In genomic region chr12:102579041-102579440, GRCm38 (mm10) we compare ENCODE assay signal across 10 mouse cellular contexts. TPM values are rescaled to one million over a fixed set of nuclear protein-coding genes. Genes with fewer than 3 reads are reported as not detected.
DNase-seq lines count a peak whose midpoint lies in the region; ATAC-seq and TF ChIP-seq lines count a peak whose summit lies in the region.
"Had no signal": no experiment of that assay in that cellular context is flagged by ENCODE, and none has a peak within 500 bp of the region (broad histone marks: within the 10 kb centered on the region; RNA-seq: fewer than 3 reads in every experiment).

No protein-coding gene starts in this region.

- no peak for TF ChIP-seq POLR2A in bone marrow, adult 2 months (IDR thresholded peaks at IDR 0.05; ENCODE audit: borderline replicate concordance, control insufficient read depth, low read depth, low read length)

- H3K4me3 ChIP-seq in bone marrow, adult 2 months (replicated peaks; ENCODE audit: control insufficient read depth, low read depth, low read length): no peak overlapping the region
- H3K4me3 ChIP-seq: embryonic facial prominence, embryonic 12.5 days; stomach, embryonic 15.5 days had no signal

- no peaks in the 10 kb centered on the region for H3K4me1 ChIP-seq in bone marrow, adult 2 months (ENCODE audit: control insufficient read depth, insufficient read depth, low read length)
- H3K4me1 ChIP-seq: embryonic facial prominence, embryonic 12.5 days; stomach, embryonic 15.5 days had no signal

- peak; percentile 61 to 67 for ATAC-seq in hematopoietic stem cell, adult 5-6 weeks (replicated peaks in 1 of 2; ENCODE audit: insufficient read depth in 1 of 2, low FRiP score in 2 of 2, low TSS enrichment in 1 of 2, low read depth in 1 of 2, poor library complexity in 2 of 2, severe bottlenecking in 2 of 2)

- H3K27ac ChIP-seq in bone marrow, adult 2 months (ENCODE audit: control insufficient read depth, insufficient read depth, low read depth, low read length, poor library complexity): no peak overlapping the region
- H3K27ac ChIP-seq: embryonic facial prominence, embryonic 12.5 days; stomach, embryonic 15.5 days had no signal

- peak; percentile 61 for DNase-seq in CD4-positive helper T cell, adult 2 months (ENCODE audit: low read depth, low spot score)
- DNase-seq in fibroblast of lung, adult 2 months (ENCODE audit: low read depth): peak; percentile 36
- peak; percentile 49 to 81 for DNase-seq in layer of hippocampus, adult 8-10 months (ENCODE audit: low spot score in 2 of 2)
- peak; percentile 87 for DNase-seq in lung, postnatal 14 days
- DNase-seq in retina, adult 2 months (ENCODE audit: low read depth, low spot score): peak; percentile 54
- peak; percentile 80 for DNase-seq in thymus, postnatal 14 days

- peak; percentile 87 for TF ChIP-seq CTCF in bone marrow, adult 2 months (IDR thresholded peaks at IDR 0.05; ENCODE audit: control insufficient read depth, insufficient read depth, low read length)

- 49% methylated on average over 6 of the region's 6 CpGs for WGBS in bone marrow, adult 2 months

RNA-seq across cellular contexts. Expression of gene Chga, which starts 24.3 kb away (rescaled TPM):
- polyA plus RNA-seq in bone marrow, adult 2 months (2011; ENCODE audit: insufficient read depth, insufficient read length, low replicate concordance, missing spikeins): 1.3 TPM in 1 of 2 replicates, not detected in the other
- 0.94 and 1.1 TPM in 2 replicates for total RNA-seq in hematopoietic stem cell, adult 5-6 weeks (2017)
- total RNA-seq in layer of hippocampus, adult 8-10 months (2022): 100 to 1,000 TPM; 115 to 125 (median 120) TPM

Comparison
In these comparisons a context has a peak if more than half of its experiments do, and no peak if none do; other contexts are left out.
1. DNase-seq: peak in every context shown above with its lines; median percentile 87 in lung, postnatal 14 days; 80 in thymus, postnatal 14 days; 65 in layer of hippocampus, adult 8-10 months; 61 in CD4-positive helper T cell, adult 2 months; 54 in retina, adult 2 months; 36 in fibroblast of lung, adult 2 months.
2. RNA of gene Chga, which starts 24.3 kb away (total RNA-seq): 115 to 125 TPM in layer of hippocampus, adult 8-10 months; 0.94 to 1.1 TPM in hematopoietic stem cell, adult 5-6 weeks; every median in the first group is over 10 times any median in the second.